Mouse (Mus musculus) splenic B cell, adult 2 months (primary cell): ENCODE results near the gene Fancc.

ENCODE experiments used
- DNase-seq: peaks from one replicate; pipeline ENCODE4 v3.0.0-alpha.2; 2011; ENCODE audit warnings: low read depth, low spot score
- H3K27me3 ChIP-seq: 2 replicates; pipeline ENCODE4 v1.6.1; 2012; ENCODE audit warnings: mild to moderate bottlenecking, low read length, moderate library complexity, mixed read lengths; ENCODE audit not compliant: control insufficient read depth, poor library complexity, insufficient read depth, severe bottlenecking
- H3K36me3 ChIP-seq: 2 replicates; pipeline ENCODE4 v1.6.1; 2012; ENCODE audit warnings: mild to moderate bottlenecking, low read length, moderate library complexity, mixed read lengths; ENCODE audit not compliant: control insufficient read depth, poor library complexity, insufficient read depth, severe bottlenecking

Gene Fancc

DNA sequence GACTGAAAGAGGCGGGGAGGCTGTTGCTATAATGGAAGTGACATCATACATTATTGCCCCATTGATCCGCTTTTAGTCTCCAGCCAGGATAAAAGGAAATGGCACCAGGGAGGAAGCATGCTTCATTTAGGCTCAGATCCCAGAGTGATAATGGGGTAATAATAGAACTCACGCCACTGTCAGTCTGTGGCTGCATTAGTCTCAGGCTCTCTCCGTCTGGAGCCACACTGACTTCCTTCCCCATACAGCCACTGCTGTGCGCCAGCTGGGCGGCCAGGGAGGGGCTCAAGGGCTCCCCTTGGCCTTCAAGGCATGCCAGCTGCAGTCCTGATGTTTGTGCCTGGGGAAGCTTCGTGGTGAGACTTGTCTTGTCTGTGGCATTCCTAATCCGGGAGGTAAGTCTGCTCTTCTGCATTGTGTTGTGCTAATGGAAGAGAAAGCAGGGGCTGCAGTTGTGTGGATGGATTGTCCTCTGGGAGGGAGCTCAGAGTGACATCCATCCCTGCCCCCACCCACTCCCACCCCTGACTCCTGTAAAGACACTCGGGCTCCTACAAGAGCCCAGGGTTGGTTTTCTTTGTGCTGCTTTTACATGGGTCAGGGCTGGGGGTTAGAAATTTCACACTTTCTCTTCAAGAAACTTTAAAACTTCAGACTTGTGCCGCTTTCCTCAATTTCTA lies 218.1 kb downstream of the Fancc start:
- H3K36me3 ChIP-seq = no peaks in the 10 kb centered on the region
- H3K27me3 ChIP-seq = no peaks in the 10 kb centered on the region
- DNase-seq = peak; percentile 11

DNA sequence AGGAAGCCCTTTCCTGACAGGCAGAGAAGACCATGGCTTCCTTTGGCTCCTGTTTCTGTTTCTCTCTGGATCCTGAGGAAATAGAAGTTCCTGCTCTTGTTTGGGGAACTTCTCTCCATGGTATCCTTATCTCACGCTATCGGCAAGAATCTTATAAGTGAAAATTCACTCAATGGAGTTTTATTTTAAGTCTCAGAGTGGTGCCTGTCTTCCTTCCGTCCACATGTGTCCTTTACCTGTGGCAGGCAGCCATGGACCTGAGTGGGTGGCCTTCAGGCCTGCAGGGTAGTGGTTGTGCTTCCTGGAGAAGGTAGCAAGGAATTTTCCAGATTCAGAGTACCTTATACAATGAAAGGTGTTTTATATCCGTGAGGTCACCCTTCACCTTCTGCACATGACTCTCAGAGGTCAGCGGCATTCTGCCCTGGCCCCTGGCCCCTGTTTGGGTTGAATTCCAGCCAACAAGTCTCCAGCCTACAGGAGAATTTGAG lies 218.9 kb downstream of the Fancc start:
- no peak for DNase-seq
- Histone ChIP-seq H3K36me3 (no peaks in the 10 kb centered on the region), H3K27me3 (no peaks in the 10 kb centered on the region)

DNA sequence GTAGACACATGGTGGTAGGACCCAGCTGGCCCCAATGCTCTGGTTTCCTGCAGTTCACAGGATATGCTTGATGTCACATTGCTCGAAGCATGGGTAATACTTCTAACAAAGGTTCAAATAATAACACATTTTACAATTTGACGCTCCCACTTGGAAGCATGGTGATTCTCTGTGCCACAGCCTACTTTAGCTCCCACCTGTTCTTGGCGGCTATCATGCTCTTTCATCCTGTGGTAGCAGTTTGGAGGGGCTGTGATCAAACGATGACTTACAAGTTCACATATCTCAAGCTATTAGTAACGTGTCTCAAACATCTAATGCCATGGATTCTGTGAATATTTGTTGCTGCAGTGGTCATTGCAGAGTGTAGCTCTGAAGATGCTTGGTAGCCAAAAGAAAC lies 219.8 kb downstream of the Fancc start:
- DNase-seq = no peak
- H3K27me3 ChIP-seq = no peaks in the 10 kb centered on the region
- no peaks in the 10 kb centered on the region for H3K36me3 ChIP-seq

DNA sequence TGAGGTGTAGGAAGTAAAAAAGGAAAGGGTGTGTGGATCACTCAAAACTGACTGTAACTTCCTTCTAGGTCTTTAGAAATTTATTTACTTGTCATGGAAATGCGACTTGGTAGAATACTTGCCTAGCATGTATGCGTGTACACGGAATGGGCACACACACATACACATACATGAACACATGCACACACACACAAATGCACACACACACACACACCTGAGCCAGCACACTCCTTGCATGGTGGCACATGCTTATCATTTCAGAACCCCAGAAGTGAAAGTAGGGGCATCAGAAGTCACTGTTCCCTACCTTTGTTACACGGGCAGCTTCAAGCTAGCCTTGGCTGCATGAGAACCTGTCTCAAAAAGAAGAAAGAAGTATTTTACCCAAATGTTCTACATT lies 220.7 kb downstream of the Fancc start:
- no peaks in the 10 kb centered on the region for H3K27me3 ChIP-seq
- DNase-seq = no peak
- no peaks in the 10 kb centered on the region for H3K36me3 ChIP-seq

GRCm38 (mm10) chr13:63274488-63275166 lies 222.5 kb downstream of the Fancc start:
- Histone ChIP-seq H3K36me3 (no peaks in the 10 kb centered on the region), H3K27me3 (no peaks in the 10 kb centered on the region)
- DNase-seq = no peak

DNA sequence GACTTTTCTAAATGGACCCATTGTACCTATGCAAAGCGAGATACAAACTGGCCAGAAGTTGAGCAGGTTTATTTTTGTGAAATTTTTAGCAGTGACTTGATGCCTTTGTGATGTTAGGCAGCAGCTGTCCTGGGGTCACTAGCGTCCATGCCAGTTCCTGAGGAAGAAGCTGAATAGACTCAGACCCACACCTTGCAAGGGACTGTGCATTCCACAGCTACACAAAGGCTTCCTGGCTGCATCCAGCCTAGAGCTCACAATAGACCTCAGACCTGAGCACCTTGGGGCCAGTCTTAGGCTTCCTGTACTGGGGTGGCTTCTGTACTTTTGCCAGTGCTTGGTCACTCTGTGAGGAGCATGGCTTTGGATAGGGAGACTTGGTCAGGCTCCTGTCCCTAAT lies 223.2 kb downstream of the Fancc start:
- Histone ChIP-seq H3K36me3 (no peaks in the 10 kb centered on the region), H3K27me3 (no peaks in the 10 kb centered on the region)
- DNase-seq = no peak

GRCm38 (mm10) chr13:63272602-63273229 lies 224.4 kb downstream of the Fancc start:
- no peaks in the 10 kb centered on the region for H3K27me3 ChIP-seq
- H3K36me3 ChIP-seq = no peaks in the 10 kb centered on the region
- no peak for DNase-seq

GRCm38 (mm10) chr13:63272017-63272601 lies 225.0 kb downstream of the Fancc start:
- H3K36me3 ChIP-seq = no peaks in the 10 kb centered on the region
- no peaks in the 10 kb centered on the region for H3K27me3 ChIP-seq
- no peak for DNase-seq

- Histone ChIP-seq H3K36me3 (no peaks in the 10 kb centered on the region), H3K27me3 (no peaks in the 10 kb centered on the region)
- DNase-seq = no peak
Observed at GRCm38 (mm10) chr13:63270191-63270590, 226.9 kb downstream of the Fancc start.

DNA sequence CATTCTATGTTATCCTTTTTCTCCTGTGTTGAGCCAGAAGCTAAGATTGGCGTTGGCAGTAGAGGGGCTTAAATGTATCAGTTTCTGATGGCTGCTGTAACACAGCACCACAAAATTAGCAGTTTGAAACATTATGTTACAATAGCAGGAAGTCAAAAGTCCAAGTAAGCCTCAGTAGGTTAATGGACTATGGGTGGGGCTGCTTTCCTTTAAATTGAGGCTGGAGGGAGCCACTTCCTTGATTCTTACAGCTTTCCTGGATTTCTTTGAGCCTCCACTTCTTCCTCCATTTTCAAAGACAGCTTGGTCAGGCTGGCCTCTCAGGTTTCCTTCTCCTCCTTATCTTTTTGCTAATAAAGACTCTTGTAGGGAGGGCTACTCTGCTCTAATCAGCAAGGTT lies 228.3 kb downstream of the Fancc start:
- H3K36me3 ChIP-seq = no peaks in the 10 kb centered on the region
- no peak for DNase-seq
- H3K27me3 ChIP-seq = no peaks in the 10 kb centered on the region

DNA sequence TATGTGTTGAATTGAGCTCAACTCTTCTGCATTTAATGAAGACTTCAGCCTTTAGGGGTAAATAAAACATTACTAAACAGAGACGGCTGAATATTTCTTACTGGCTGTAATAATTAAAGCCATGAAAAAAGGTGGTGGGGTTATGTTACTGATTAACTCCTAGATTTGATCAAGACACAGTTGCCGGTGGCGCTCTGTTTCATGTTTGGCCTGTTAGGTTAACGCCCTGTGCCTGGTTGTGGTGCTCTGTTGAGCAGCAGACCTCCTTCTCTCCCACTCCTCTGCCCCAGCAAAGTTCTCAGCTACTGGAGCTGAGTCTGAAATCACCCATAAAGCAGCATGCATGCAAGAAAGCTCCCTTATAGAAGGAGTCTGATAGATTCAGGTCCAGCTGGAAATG lies 228.7 kb downstream of the Fancc start:
- no peaks in the 10 kb centered on the region for H3K36me3 ChIP-seq
- no peaks in the 10 kb centered on the region for H3K27me3 ChIP-seq
- DNase-seq = no peak

DNA sequence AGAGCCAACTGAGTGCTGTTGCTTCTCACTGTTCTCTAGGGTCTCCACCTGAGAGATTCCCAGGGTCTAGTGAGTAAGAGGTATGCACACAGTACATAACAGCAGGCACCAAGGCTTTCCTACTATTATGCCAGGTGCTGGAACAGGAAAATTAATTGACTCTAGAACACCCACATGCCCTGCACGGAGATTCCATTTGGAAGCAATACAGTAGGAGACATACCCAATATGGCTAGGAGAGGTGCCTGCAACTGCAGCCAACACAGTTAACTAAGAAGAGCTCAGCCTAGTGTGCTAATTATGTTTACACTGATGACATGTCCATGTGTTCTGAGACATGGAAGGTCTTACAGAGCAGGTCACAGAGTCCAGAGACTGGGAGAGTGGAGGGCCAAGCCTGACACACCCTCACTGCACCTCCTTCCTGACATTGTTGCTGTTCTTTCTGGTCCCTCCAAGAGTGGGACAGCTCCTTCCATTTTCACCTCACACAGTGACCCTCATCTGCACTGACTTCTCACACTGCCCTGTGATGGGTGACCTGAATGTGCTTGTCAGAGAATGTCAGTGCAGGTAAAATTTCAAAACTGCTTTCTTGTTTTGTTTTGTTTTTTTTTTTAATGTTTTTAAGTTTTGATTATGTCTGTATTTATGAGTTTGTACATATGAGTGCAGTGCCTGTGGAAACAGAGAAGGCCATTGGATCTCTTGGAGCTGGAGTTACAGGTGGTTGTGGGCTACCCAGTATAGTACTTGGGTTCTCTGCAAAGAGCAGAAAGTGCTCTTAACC lies 234.7 kb downstream of the Fancc start:
- no peaks in the 10 kb centered on the region for H3K36me3 ChIP-seq
- DNase-seq = no peak

GRCm38 (mm10) chr13:63261676-63262075 lies 235.4 kb downstream of the Fancc start:
- Histone ChIP-seq H3K27me3 (no peaks in the 10 kb centered on the region), H3K36me3 (no peaks in the 10 kb centered on the region)
- no peak for DNase-seq

More for the DNA sequence above, 234.7 kb downstream of the Fancc start:
- H3K27me3 ChIP-seq = no peaks in the 10 kb centered on the region

DNA sequence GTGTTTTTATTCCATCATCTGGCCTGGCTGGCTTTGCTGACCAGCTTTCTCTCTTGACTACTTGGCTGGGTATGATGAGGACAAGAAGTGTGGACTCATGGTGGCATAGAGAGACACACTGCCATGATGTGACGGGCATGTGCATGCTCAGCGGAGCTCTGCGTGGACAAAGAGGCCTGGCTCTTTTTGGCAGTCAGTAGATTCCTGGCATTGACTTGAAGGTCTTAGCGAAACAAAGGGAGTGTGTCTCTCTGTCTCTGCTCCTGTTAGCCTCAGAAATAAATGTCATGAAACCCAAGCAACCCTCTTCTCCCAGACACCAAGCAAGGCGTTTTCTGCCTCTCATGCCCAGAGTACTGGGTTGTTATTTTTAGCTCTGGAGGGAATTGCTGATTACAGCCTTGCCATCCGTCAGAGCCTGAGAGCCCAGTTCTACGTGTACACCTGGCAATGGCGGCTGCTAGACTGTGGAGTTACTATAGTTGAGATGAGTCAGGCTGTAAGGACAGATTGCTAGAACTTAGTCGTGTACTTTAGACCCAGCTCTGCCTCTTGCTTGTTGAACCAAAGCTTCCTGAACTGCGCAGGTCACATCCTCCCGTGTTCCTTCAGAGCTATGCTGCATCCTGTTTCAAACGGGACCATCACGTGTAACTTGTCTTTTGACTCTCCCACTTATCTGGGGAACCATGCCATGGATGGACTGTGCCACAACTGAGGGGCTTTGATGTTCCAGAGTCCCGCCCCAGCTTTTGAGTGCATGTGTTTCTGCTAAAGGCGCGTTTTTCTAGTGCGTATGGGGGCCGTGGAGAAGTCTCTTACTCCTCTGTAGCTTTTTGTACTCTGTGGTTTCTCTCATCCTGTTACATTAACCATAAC lies 236.1 kb downstream of the Fancc start:
- DNase-seq = no peak
- Histone ChIP-seq H3K27me3 (no peaks in the 10 kb centered on the region), H3K36me3 (no peaks in the 10 kb centered on the region)
